In genomic region chr2:109278036-109278435, GRCm38 (mm10) we compare ENCODE assay signal across 8 mouse cellular contexts. TPM values are rescaled to one million over a fixed set of nuclear protein-coding genes. Genes with fewer than 3 reads are reported as not detected.
DNase-seq lines count a peak whose midpoint lies in the region; ATAC-seq and TF ChIP-seq lines count a peak whose summit lies in the region.

No protein-coding gene starts in this region.

- TF ChIP-seq POLR2A in lung, adult 2 months (IDR thresholded peaks at IDR 0.05; ENCODE audit: borderline replicate concordance, extremely low read depth, low read depth, low read length), result peak; percentile 50; the same call in 1 of the 2 replicates

- peak overlapping the region; percentile 90 for H3K9ac ChIP-seq in heart, postnatal 0 days (replicated peaks; ENCODE audit: low read depth, low read length)
- peak overlapping the region; percentile 14; the same call in 1 of the 2 replicates for H3K9ac ChIP-seq in neural tube, embryonic 15.5 days (replicated peaks)

- ATAC-seq in heart, postnatal 0 days (ENCODE audit: insufficient read depth, low read depth), result no peak
- ATAC-seq in neural tube, embryonic 15.5 days (ENCODE audit: low FRiP score), result no peak

- no peak for TF ChIP-seq CTCF in E14TG2a.4 (conservative IDR thresholded peaks at IDR 0.05; ENCODE audit: low read length)
- TF ChIP-seq CTCF in heart, postnatal 0 days (IDR thresholded peaks at IDR 0.05; ENCODE audit: low read depth), result no peak
- no peak for TF ChIP-seq CTCF in lung, adult 2 months (IDR thresholded peaks at IDR 0.05; ENCODE audit: insufficient read depth, low read length)

- no peak for TF ChIP-seq EP300 in heart, postnatal 0 days (IDR thresholded peaks at IDR 0.05; ENCODE audit: low read depth)

- H3K9me3 ChIP-seq in E14TG2a.4 (ENCODE audit: low read length), result no peaks in the 10 kb centered on the region
- H3K9me3 ChIP-seq in heart, postnatal 0 days (replicated peaks; ENCODE audit: control insufficient read depth, low read length), result no peaks in the 10 kb centered on the region
- H3K9me3 ChIP-seq in neural tube, embryonic 15.5 days (replicated peaks), result no peaks in the 10 kb centered on the region

- DNase-seq in fibroblast of lung, adult 2 months (ENCODE audit: low read depth), result peak; percentile 25
- DNase-seq in heart, postnatal 0 days (ENCODE audit: low spot score), result peak; percentile 52
- peak; percentile 61 to 69 for DNase-seq in kidney, postnatal 4 days
- peak; percentile 58 for DNase-seq in lung, adult 2 months
- peak; percentile 78 for DNase-seq in testis, postnatal 14 days (ENCODE audit: low spot score)

- no peaks in the 10 kb centered on the region for H3K27me3 ChIP-seq in E14TG2a.4 (ENCODE audit: insufficient read depth, low read length)
- H3K27me3 ChIP-seq in heart, postnatal 0 days (ENCODE audit: control insufficient read depth, insufficient read depth, low read length), result no peaks in the 10 kb centered on the region
- no peaks in the 10 kb centered on the region for H3K27me3 ChIP-seq in neural tube, embryonic 15.5 days (replicated peaks)

- peaks cover 27% of the 10 kb centered on the region for H3K4me1 ChIP-seq in E14TG2a.4 (replicated peaks; ENCODE audit: low read depth, low read length)
- no peaks in the 10 kb centered on the region for H3K4me1 ChIP-seq in brown adipose tissue, adult 24 weeks (ENCODE audit: control insufficient read depth, insufficient read depth, insufficient read length, low read length)
- H3K4me1 ChIP-seq in heart, postnatal 0 days (ENCODE audit: control insufficient read depth, insufficient read depth), result peaks cover 13% of the 10 kb centered on the region; the same call in 1 of the 2 replicates
- H3K4me1 ChIP-seq in lung, adult 2 months (ENCODE audit: control insufficient read depth, insufficient read depth, low read length), result 0 out of 2 replicates have a peak, but pooled peaks cover 2% of the 10 kb centered on the region
- peaks cover 12% of the 10 kb centered on the region for H3K4me1 ChIP-seq in neural tube, embryonic 15.5 days

- WGBS in heart, postnatal 0 days, result under 1% methylated on average over 16 of the region's 16 CpGs
- 1% methylated on average over 16 of the region's 16 CpGs for WGBS in lung, adult 2 months
- WGBS in neural tube, embryonic 15.5 days, result 2% methylated on average over 16 of the region's 16 CpGs

- H3K4me3 ChIP-seq in E14TG2a.4 (replicated peaks; ENCODE audit: low read length), result peak overlapping the region; percentile 83
- peak overlapping the region; percentile 75 for H3K4me3 ChIP-seq in brown adipose tissue, adult 24 weeks (ENCODE audit: insufficient read depth, low read depth, low read length)
- peak overlapping the region; percentile 87 for H3K4me3 ChIP-seq in heart, postnatal 0 days (ENCODE audit: low read depth, low read length)
- peak overlapping the region; percentile 91 for H3K4me3 ChIP-seq in lung, adult 2 months (replicated peaks; ENCODE audit: extremely low read depth, low read depth, low read length)
- peak overlapping the region; percentile 44 for H3K4me3 ChIP-seq in neural tube, embryonic 15.5 days (replicated peaks)

- H3K4me2 ChIP-seq in heart, postnatal 0 days (ENCODE audit: low read depth, low read length), result peak overlapping the region; percentile 88
- peak overlapping the region; percentile 57 for H3K4me2 ChIP-seq in neural tube, embryonic 15.5 days

- H3K36me3 ChIP-seq in E14TG2a.4 (ENCODE audit: insufficient read depth, low read length), result no peaks in the 10 kb centered on the region; the same call in 1 of the 2 replicates
- no peaks in the 10 kb centered on the region for H3K36me3 ChIP-seq in heart, postnatal 0 days (replicated peaks; ENCODE audit: control insufficient read depth, insufficient read depth, low read length)
- H3K36me3 ChIP-seq in neural tube, embryonic 15.5 days, result no peaks in the 10 kb centered on the region

- peak overlapping the region; percentile 76 for H3K27ac ChIP-seq in brown adipose tissue, adult 24 weeks (replicated peaks; ENCODE audit: low read depth, low read length)
- H3K27ac ChIP-seq in heart, postnatal 0 days (ENCODE audit: low read depth), result peak overlapping the region; percentile 63
- peak overlapping the region; percentile 51; the same call in 1 of the 2 replicates for H3K27ac ChIP-seq in neural tube, embryonic 15.5 days (replicated peaks)

RNA-seq across cellular contexts. Expression of gene Kif18a, which starts 2.5 kb away (rescaled TPM):
- 0.40 and 0.58 TPM in 2 replicates for polyA plus RNA-seq in brown adipose tissue, adult 24 weeks (2012; ENCODE audit: insufficient read depth, insufficient read length, missing spikeins)
- 1.3 and 9.0 TPM in 2 replicates for total RNA-seq in heart, postnatal 0 days (2014; rRNA removed; ENCODE audit: low replicate concordance)
- polyA plus RNA-seq in heart, postnatal 0 days (2015; fragmentation: Nextera tagmentation; extraction: Ambion mirVana), result 3.3 TPM in 2 replicates
- 0.12 and 0.37 TPM in 2 replicates for polyA plus RNA-seq in lung, adult 2 months (2012; rRNA removed)
- polyA plus RNA-seq in neural tube, embryonic 15.5 days (2015; fragmentation: Nextera tagmentation; extraction: Ambion mirVana), result 3.3 and 6.7 TPM in 2 replicates

RNA-seq across cellular contexts. Expression of gene Mettl15, which starts 2.5 kb away (rescaled TPM):
- polyA plus RNA-seq in brown adipose tissue, adult 24 weeks (2012; ENCODE audit: insufficient read depth, insufficient read length, missing spikeins), result 8.6 and 9.9 TPM in 2 replicates
- total RNA-seq in heart, postnatal 0 days (2014; rRNA removed; ENCODE audit: low replicate concordance), result 18.2 and 24.0 TPM in 2 replicates
- polyA plus RNA-seq in heart, postnatal 0 days (2015; fragmentation: Nextera tagmentation; extraction: Ambion mirVana), result 14.7 and 16.1 TPM in 2 replicates
- polyA plus RNA-seq in lung, adult 2 months (2012; rRNA removed), result 3.6 and 4.1 TPM in 2 replicates
- 9.6 and 10.7 TPM in 2 replicates for polyA plus RNA-seq in neural tube, embryonic 15.5 days (2015; fragmentation: Nextera tagmentation; extraction: Ambion mirVana)

Comparison
In these comparisons a context has a peak if more than half of its experiments do, and no peak if none do; other contexts are left out.
1. DNase-seq: peak in every context shown above with its lines; median percentile 78 in testis, postnatal 14 days; 65 in kidney, postnatal 4 days; 58 in lung, adult 2 months; 52 in heart, postnatal 0 days; 25 in fibroblast of lung, adult 2 months.